Mouse (Mus musculus) intestine, postnatal 0 days (tissue): ENCODE measurements at regions not wholly inside any gene's neighbourhood (a gene's known extent, or its start where the extent isn't known, plus 50 kb on each side); places are given as distances from the start of the nearest gene placed in this dataset.

Experiments
- ATAC-seq: fragments of 200-750 bp; cut with Nextera tagmentation; 2 replicates; pipeline ENCODE4 v1.8.0; 2017; ENCODE audit warnings: mild to moderate bottlenecking, moderate TSS enrichment, moderate library complexity
- H3K27ac ChIP-seq: fragments of 300-500 bp; sonication (generic); 2 replicates; pipeline ENCODE4 v1.5.1; 2014; ENCODE audit warnings: mild to moderate bottlenecking, low read depth, low read length, moderate library complexity
- H3K27me3 ChIP-seq: fragments of 300-500 bp; sonication (generic); replicated peaks from 2 replicates; pipeline ENCODE4 v1.6.1; 2014; ENCODE audit warnings: low read length, mixed read lengths; ENCODE audit not compliant: control insufficient read depth, insufficient read depth
- H3K36me3 ChIP-seq: fragments of 300-500 bp; sonication (generic); 2 replicates; pipeline ENCODE4 v1.6.1; 2014; ENCODE audit warnings: mild to moderate bottlenecking, moderate library complexity; ENCODE audit not compliant: control insufficient read depth, insufficient read depth
- H3K4me1 ChIP-seq: fragments of 300-500 bp; sonication (generic); replicated peaks from 2 replicates; pipeline ENCODE4 v1.6.1; 2014; ENCODE audit warnings: antibody characterized with exemption, low read length, mixed read lengths; ENCODE audit not compliant: control insufficient read depth, insufficient read depth
- H3K4me2 ChIP-seq: fragments of 300-500 bp; sonication (generic); replicated peaks from 2 replicates; pipeline ENCODE4 v1.6.1; 2014; ENCODE audit warnings: low read depth, mild to moderate bottlenecking, moderate library complexity
- H3K4me3 ChIP-seq: fragments of 300-500 bp; sonication (generic); 2 replicates; pipeline ENCODE4 v1.5.1; 2014; ENCODE audit warnings: low read depth, low read length
- H3K9ac ChIP-seq: fragments of 300-500 bp; sonication (generic); 2 replicates; pipeline ENCODE4 v1.6.1; 2014; ENCODE audit warnings: mild to moderate bottlenecking, low read depth, low read length
- H3K9me3 ChIP-seq: fragments of 300-500 bp; sonication (generic); 2 replicates; pipeline ENCODE4 v1.6.1; 2016; ENCODE audit warnings: mixed run types; ENCODE audit not compliant: control insufficient read depth
- CTCF ChIP-seq: sonication (generic); IDR thresholded peaks from 2 replicates; pipeline ENCODE4 v1.5.1; 2016; ENCODE audit warnings: low read depth, mild to moderate bottlenecking, control low read depth, antibody characterized with exemption, moderate library complexity
- WGBS: fragments of 180-500 bp; shearing (Covaris S2); extraction: QIAGEN DNeasy Blood & Tissue Kit; methylation state at CpG from one replicate; pipeline ENCODE4 v1.1.7; 2014; 5-methylcytosine and 5-hydroxymethylcytosine counted together

GRCm38 (mm10) chr7:135965528-135965927 is 249.4 kb upstream of the Mki67 start:
- no peak overlapping the region for H3K27ac ChIP-seq
- H3K9ac ChIP-seq = no peak overlapping the region
- H3K4me2 ChIP-seq = no peak overlapping the region
- H3K4me3 ChIP-seq = no peak overlapping the region
- no peaks in the 10 kb centered on the region for H3K36me3 ChIP-seq
- no peaks in the 10 kb centered on the region for H3K4me1 ChIP-seq
- TF ChIP-seq CTCF = no peak
- WGBS = 40% methylated on average over 6 of the region's 6 CpGs
- ATAC-seq = no peak
- no peaks in the 10 kb centered on the region for H3K9me3 ChIP-seq
- no peaks in the 10 kb centered on the region for H3K27me3 ChIP-seq

DNA sequence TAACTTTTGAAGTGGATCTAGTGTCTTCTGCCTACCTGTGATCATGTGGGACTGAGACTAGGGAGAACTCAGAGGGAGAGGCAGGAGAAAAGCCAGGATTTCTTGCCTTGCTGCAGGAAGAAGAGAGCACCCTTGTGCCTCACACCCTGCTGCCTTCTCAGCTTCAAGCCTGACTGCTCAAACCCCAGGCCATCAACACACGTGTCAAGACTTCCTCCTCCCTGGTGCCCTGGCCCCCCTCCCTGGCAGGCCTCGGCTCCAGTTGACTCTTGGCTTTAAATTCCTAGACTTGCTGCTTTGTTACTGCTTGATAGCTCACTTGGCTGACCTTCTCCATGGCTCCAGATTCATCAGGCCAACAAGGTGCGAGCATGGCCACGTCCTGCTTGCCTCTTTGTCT is 250.1 kb upstream of the Mki67 start:
- 42% methylated on average over 4 of the region's 4 CpGs for WGBS
- ATAC-seq = no peak

GRCm38 (mm10) chr7:135968638-135969037 is 252.5 kb upstream of the Mki67 start:
- no peak overlapping the region for H3K4me2 ChIP-seq
- no peak overlapping the region for H3K27ac ChIP-seq
- WGBS = 55% methylated on average over 8 of the region's 8 CpGs
- H3K9ac ChIP-seq = no peak overlapping the region
- TF ChIP-seq CTCF = no peak
- no peak overlapping the region for H3K4me3 ChIP-seq
- H3K36me3 ChIP-seq = no peaks in the 10 kb centered on the region
- H3K9me3 ChIP-seq = no peaks in the 10 kb centered on the region
- no peaks in the 10 kb centered on the region for H3K4me1 ChIP-seq
- no peak for ATAC-seq
- H3K27me3 ChIP-seq = no peaks in the 10 kb centered on the region

More for the DNA sequence above, 250.1 kb upstream of the Mki67 start:
- Histone ChIP-seq H3K4me3 (no peak overlapping the region), H3K27me3 (no peaks in the 10 kb centered on the region), H3K9me3 (no peaks in the 10 kb centered on the region), H3K27ac (no peak overlapping the region), H3K4me2 (no peak overlapping the region), H3K9ac (no peak overlapping the region), H3K4me1 (no peaks in the 10 kb centered on the region), H3K36me3 (no peaks in the 10 kb centered on the region)
- no peak for TF ChIP-seq CTCF

GRCm38 (mm10) chr7:135986021-135986420 is 269.9 kb upstream of the Mki67 start:
- no peaks in the 10 kb centered on the region for H3K27me3 ChIP-seq
- no peaks in the 10 kb centered on the region for H3K4me1 ChIP-seq
- H3K9ac ChIP-seq = no peak overlapping the region
- TF ChIP-seq CTCF = no peak
- H3K4me2 ChIP-seq = no peak overlapping the region
- WGBS = 57% methylated on average over 6 of the region's 6 CpGs
- H3K9me3 ChIP-seq = no peaks in the 10 kb centered on the region
- no peak overlapping the region for H3K4me3 ChIP-seq
- peak; percentile 97 for ATAC-seq
- H3K36me3 ChIP-seq = no peaks in the 10 kb centered on the region
- H3K27ac ChIP-seq = 0 out of 2 replicates have a peak overlapping the region, but pooled peaks have one; percentile 41

DNA sequence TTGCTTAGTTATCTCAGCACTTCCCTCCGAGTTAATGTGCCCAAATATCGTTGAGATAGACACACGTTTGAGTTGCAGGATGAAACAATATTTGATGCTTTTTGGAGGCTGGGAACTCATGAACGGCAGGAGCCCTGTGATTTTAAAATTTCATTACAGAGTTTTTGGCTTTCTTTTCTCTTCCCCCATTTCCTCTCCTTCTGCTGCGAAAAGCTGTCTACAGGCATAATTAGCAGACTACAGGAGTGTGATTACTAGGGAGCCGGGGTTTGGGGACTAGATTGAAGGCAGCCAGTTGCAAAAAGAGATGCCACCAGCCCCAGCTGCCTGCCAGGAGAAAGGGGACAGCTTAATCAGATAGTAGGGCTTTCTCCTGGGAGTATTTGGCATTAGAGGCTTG is 274.2 kb upstream of the Mki67 start:
- H3K9me3 ChIP-seq = no peaks in the 10 kb centered on the region
- ATAC-seq = no peak
- H3K4me3 ChIP-seq = no peak overlapping the region
- H3K27ac ChIP-seq = no peak overlapping the region
- H3K4me1 ChIP-seq = no peaks in the 10 kb centered on the region
- H3K27me3 ChIP-seq = no peaks in the 10 kb centered on the region
- WGBS = 65% methylated on average over 6 of the region's 6 CpGs
- no peak overlapping the region for H3K4me2 ChIP-seq
- H3K36me3 ChIP-seq = no peaks in the 10 kb centered on the region
- TF ChIP-seq CTCF = no peak
- H3K9ac ChIP-seq = no peak overlapping the region

DNA sequence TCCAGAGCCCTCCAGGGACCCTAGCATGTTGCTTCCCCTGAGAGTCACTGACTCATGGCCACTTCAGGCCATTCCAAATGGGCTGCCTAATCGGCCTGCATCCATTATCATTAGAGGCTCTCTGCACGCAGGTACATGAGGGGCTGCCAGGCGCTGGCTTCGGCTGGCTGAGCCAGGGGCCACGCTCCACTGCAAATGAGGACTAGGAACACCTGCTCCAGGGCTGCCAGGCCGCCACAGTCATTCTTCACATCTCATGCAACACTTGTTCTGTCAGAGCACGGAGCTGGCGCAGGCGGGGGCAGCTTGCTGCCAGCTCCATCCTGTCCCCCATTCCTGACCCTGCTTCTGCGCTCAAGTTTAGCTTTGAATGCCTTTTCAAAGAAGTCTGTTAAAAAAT is 280.7 kb upstream of the Mki67 start:
- 89% methylated on average over 10 of the region's 10 CpGs for WGBS
- Histone ChIP-seq H3K27ac (no peak overlapping the region), H3K27me3 (no peaks in the 10 kb centered on the region), H3K9me3 (no peaks in the 10 kb centered on the region), H3K4me1 (no peaks in the 10 kb centered on the region), H3K4me2 (no peak overlapping the region), H3K36me3 (no peaks in the 10 kb centered on the region), H3K9ac (no peak overlapping the region), H3K4me3 (no peak overlapping the region)
- no peak for ATAC-seq
- TF ChIP-seq CTCF = no peak

- H3K9ac ChIP-seq = no peak overlapping the region
- H3K4me3 ChIP-seq = no peak overlapping the region
- no peaks in the 10 kb centered on the region for H3K27me3 ChIP-seq
- H3K4me2 ChIP-seq = no peak overlapping the region
- H3K4me1 ChIP-seq = no peaks in the 10 kb centered on the region
- no peaks in the 10 kb centered on the region for H3K9me3 ChIP-seq
- ATAC-seq = no peak
- 77% methylated on average over 3 of the region's 3 CpGs for WGBS
- no peak overlapping the region for H3K27ac ChIP-seq
- no peak for TF ChIP-seq CTCF
- H3K36me3 ChIP-seq = no peaks in the 10 kb centered on the region
Measured at GRCm38 (mm10) chr7:135997640-135998039, 281.5 kb upstream of the Mki67 start.
